Mouse (Mus musculus) adrenal gland, postnatal 0 days (tissue): ENCODE measurements around the gene Lrrc51. TPM values are rescaled to one million over a fixed set of nuclear protein-coding genes. Genes with fewer than 3 reads are reported as not detected.

Experiments used
- microRNA-seq: library from miRNA; unstranded; fragments of <30 nt; microRNA quantifications from one replicate; pipeline ENCODE4, GENCODE M21; 2016; ENCODE audit warnings: borderline replicate concordance; ENCODE audit not compliant: insufficient number of aligned reads
- polyA plus RNA-seq: library from polyadenylated mRNA; unstranded; fragments of >200 nt; fragmentation: Nextera tagmentation; extraction: Ambion mirVana; gene quantifications from 2 replicates; pipeline ENCODE4 v1.2.1, GENCODE M21; 2015

The Lrrc51 gene
- polyA plus RNA-seq = 14.3 and 19.7 TPM in 2 replicates

GRCm38 (mm10) chr7:101933751-101934240 lies at the start of gene Lrrc51, which contains the start of gene Numa1:
Gene Lrrc51, minus strand, starts transcription at chr7:101933895.
Gene Numa1, plus strand, starts transcription at chr7:101934111.

GRCm38 (mm10) chr7:101906287-101906681 lies 27.4 kb downstream of the Lrrc51 start, which contains the start of gene Tomt:
Gene Tomt, minus strand, starts transcription at chr7:101906359.

GRCm38 (mm10) chr7:101905561-101906286 lies 28.0 kb downstream of the Lrrc51 start, which contains the start of gene Lamtor1:
Gene Lamtor1, plus strand, starts transcription at chr7:101905904.

GRCm38 (mm10) chr7:101870629-101871028 lies 63.1 kb downstream of the Lrrc51 start, which contains the start of gene Folr1:
Gene Folr1, minus strand, starts transcription at chr7:101870788.

GRCm38 (mm10) chr7:101863415-101863814 lies 70.3 kb downstream of the Lrrc51 start, which contains the start of gene Anapc15:
Gene Anapc15, plus strand, starts transcription at chr7:101863715.

Small RNA genes within 50 kb of the gene (microRNA-seq; reads per million reads assigned to microRNA genes)
- gene Gm22655 = not detected

Other genes starting within 250 kb of the Lrrc51 start
- gene Phox2a, start 115.6 kb downstream of the Lrrc51 start, polyA plus RNA-seq = 37.8 and 71.4 TPM in 2 replicates
- gene Inppl1, start 95.7 kb downstream of the Lrrc51 start, polyA plus RNA-seq = 20.2 and 33.4 TPM in 2 replicates
- 9.9 and 11.1 TPM in 2 replicates for gene Folr2, start 76.7 kb downstream of the Lrrc51 start, polyA plus RNA-seq
- gene Anapc15, start 70.2 kb downstream of the Lrrc51 start, polyA plus RNA-seq = 30.2 and 36.9 TPM in 2 replicates
- 8.2 and 12.2 TPM in 2 replicates for gene Folr1, start 63.1 kb downstream of the Lrrc51 start, polyA plus RNA-seq
- gene Lamtor1, start 28.0 kb downstream of the Lrrc51 start, polyA plus RNA-seq = 118 and 135 TPM in 2 replicates
- gene Tomt, start 27.5 kb downstream of the Lrrc51 start, polyA plus RNA-seq = 0.08 TPM in 1 of 2 replicates, not detected in the other
- 30.6 and 40.0 TPM in 2 replicates for gene Numa1, start 216 bp upstream of the Lrrc51 start, polyA plus RNA-seq
- 7.5 and 13.6 TPM in 2 replicates for gene Il18bp, start 84.8 kb upstream of the Lrrc51 start, polyA plus RNA-seq
- gene Rnf121, start 131.6 kb upstream of the Lrrc51 start, polyA plus RNA-seq = 14.0 and 15.6 TPM in 2 replicates
- gene Xndc1, start 131.6 kb upstream of the Lrrc51 start, polyA plus RNA-seq = 8.7 and 12.5 TPM in 2 replicates
- gene Xntrpc, start 131.8 kb upstream of the Lrrc51 start, polyA plus RNA-seq = 0.35 TPM in 2 replicates
- gene Trpc2, start 149.2 kb upstream of the Lrrc51 start, polyA plus RNA-seq = not detected in 2 replicates
- gene Art1, start 167.8 kb upstream of the Lrrc51 start, polyA plus RNA-seq = 2.0 and 2.4 TPM in 2 replicates
- 1.1 and 1.7 TPM in 2 replicates for gene Art5, start 175.6 kb upstream of the Lrrc51 start, polyA plus RNA-seq
- 0.29 TPM in 1 of 2 replicates, not detected in the other for gene Chrna10, start 182.9 kb upstream of the Lrrc51 start, polyA plus RNA-seq